Mouse (Mus musculus): ENCODE measurements around the gene Col13a1. TPM values are rescaled to one million over a fixed set of nuclear protein-coding genes. Genes with fewer than 3 reads are reported as not detected.

The Col13a1 gene
- polyA plus RNA-seq, 2 experiments: 5.5 to 10.2 TPM

- Histone ChIP-seq H3K4me3 (replicated peaks; ENCODE audit: low read length) (no peak overlapping the region), H3K4me1 (ENCODE audit: control insufficient read depth, insufficient read depth, low read length) (peaks cover 53% of the 10 kb centered on the region), H3K27me3 (ENCODE audit: control insufficient read depth, insufficient read depth, low read length) (no peaks in the 10 kb centered on the region), H3K9ac (ENCODE audit: low read depth, low read length, severe bottlenecking) (no peak overlapping the region), H3K9me3 (ENCODE audit: control insufficient read depth, low read length) (no peaks in the 10 kb centered on the region), H3K36me3 (ENCODE audit: control insufficient read depth, insufficient read depth, low read length) (no peaks in the 10 kb centered on the region), H3K27ac (replicated peaks; ENCODE audit: low read depth, low read length) (no peak overlapping the region), H3K4me2 (replicated peaks; ENCODE audit: low read depth, low read length, severe bottlenecking) (no peak overlapping the region)
- TF ChIP-seq POLR2A (IDR thresholded peaks at IDR 0.05; ENCODE audit: borderline replicate concordance, extremely low read depth, insufficient read depth, insufficient read length): no peak
- DNase-seq (ENCODE audit: low spot score): no peak
- 63% methylated on average over 4 of the region's 4 CpGs for WGBS
- ATAC-seq (ENCODE audit: low FRiP score, low read depth): no peak
These were observed 149.9 kb downstream of the Col13a1 start for GRCm38 (mm10) chr10:61829046-61829445.

DNA sequence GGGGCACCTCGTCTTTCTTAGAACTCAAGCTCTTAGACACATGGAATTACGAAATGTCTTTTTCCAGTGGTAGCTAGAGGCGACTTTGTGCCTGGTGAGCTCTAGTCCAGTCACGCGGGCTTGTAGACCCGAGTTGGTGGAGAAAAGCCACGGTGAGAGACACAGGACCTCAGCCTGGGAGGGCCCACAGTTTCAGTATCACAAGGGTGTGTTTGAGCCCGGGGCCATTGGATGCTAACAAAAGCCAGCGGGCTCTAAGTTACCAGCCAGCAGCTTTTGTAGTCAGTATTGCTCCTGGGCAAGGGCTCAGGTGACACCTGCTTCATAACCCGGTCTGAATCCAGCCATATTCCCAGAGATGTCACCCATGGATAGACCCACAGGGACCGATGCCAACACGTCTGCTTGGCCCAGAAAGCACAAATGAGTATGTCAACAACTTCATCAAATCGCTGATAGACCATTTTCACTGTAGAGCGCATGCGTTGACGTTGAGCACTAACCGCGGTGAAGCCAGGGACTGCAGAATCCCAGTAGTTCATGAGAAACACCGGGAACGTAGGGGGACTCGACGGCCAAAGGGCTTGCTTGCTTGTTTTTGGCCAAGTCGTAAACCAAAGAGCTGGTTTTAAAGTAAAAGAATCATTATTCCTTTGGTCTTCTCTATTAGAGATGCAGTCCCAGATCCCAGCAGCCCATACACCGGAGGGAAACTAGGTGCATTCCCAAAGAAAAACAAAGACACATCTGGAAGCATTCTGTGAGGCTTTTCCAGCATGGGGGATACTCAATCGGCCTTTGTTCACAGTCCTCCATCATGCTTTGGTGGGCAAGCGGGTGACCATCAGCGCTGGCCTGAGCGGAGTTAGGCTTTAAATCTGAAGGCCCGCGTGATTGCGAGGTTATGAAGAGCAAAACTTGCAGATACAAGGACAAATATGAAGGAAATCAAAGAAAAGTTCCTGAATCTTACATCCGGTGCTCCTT, 150.7 kb downstream of the Col13a1 start:
- H3K27ac ChIP-seq (replicated peaks; ENCODE audit: low read depth, low read length): no peak overlapping the region
- ATAC-seq (ENCODE audit: low FRiP score, low read depth) (no peak), DNase-seq (ENCODE audit: low spot score) (no peak)
- no peak overlapping the region for H3K4me3 ChIP-seq (replicated peaks; ENCODE audit: low read length)
- H3K36me3 ChIP-seq (ENCODE audit: control insufficient read depth, insufficient read depth, low read length): no peaks in the 10 kb centered on the region
- no peaks in the 10 kb centered on the region for H3K27me3 ChIP-seq (ENCODE audit: control insufficient read depth, insufficient read depth, low read length)
- H3K4me1 ChIP-seq (ENCODE audit: control insufficient read depth, insufficient read depth, low read length): peaks cover 58% of the 10 kb centered on the region
- no peaks in the 10 kb centered on the region for H3K9me3 ChIP-seq (ENCODE audit: control insufficient read depth, low read length)
- WGBS: 81% methylated on average over 32 of the region's 32 CpGs
- TF ChIP-seq POLR2A (IDR thresholded peaks at IDR 0.05; ENCODE audit: borderline replicate concordance, extremely low read depth, insufficient read depth, insufficient read length): no peak
- no peak overlapping the region for H3K4me2 ChIP-seq (replicated peaks; ENCODE audit: low read depth, low read length, severe bottlenecking)
- no peak overlapping the region for H3K9ac ChIP-seq (ENCODE audit: low read depth, low read length, severe bottlenecking)

GRCm38 (mm10) chr10:61826753-61827435, 152.0 kb downstream of the Col13a1 start:
- no peak overlapping the region for H3K9ac ChIP-seq (ENCODE audit: low read depth, low read length, severe bottlenecking)
- no peak for DNase-seq (ENCODE audit: low spot score)

GRCm38 (mm10) chr10:61825979-61826752, 152.7 kb downstream of the Col13a1 start:
- no peak overlapping the region for H3K4me2 ChIP-seq (replicated peaks; ENCODE audit: low read depth, low read length, severe bottlenecking)
- peak overlapping the region; percentile 9; the same call in 1 of the 2 replicates for H3K27ac ChIP-seq (replicated peaks; ENCODE audit: low read depth, low read length)
- H3K4me3 ChIP-seq (replicated peaks; ENCODE audit: low read length): no peak overlapping the region
- TF ChIP-seq POLR2A (IDR thresholded peaks at IDR 0.05; ENCODE audit: borderline replicate concordance, extremely low read depth, insufficient read depth, insufficient read length): no peak
- H3K36me3 ChIP-seq (ENCODE audit: control insufficient read depth, insufficient read depth, low read length): no peaks in the 10 kb centered on the region
- H3K27me3 ChIP-seq (ENCODE audit: control insufficient read depth, insufficient read depth, low read length): no peaks in the 10 kb centered on the region
- no peaks in the 10 kb centered on the region for H3K9me3 ChIP-seq (ENCODE audit: control insufficient read depth, low read length)
- H3K4me1 ChIP-seq (ENCODE audit: control insufficient read depth, insufficient read depth, low read length): peaks cover 52% of the 10 kb centered on the region
- 46% methylated on average over 13 of the region's 13 CpGs for WGBS
- no peak overlapping the region for H3K9ac ChIP-seq (ENCODE audit: low read depth, low read length, severe bottlenecking)
- DNase-seq (ENCODE audit: low spot score) (no peak), ATAC-seq (ENCODE audit: low FRiP score, low read depth) (no peak)

More at GRCm38 (mm10) chr10:61826753-61827435, 152.0 kb downstream of the Col13a1 start:
- H3K36me3 ChIP-seq (ENCODE audit: control insufficient read depth, insufficient read depth, low read length): no peaks in the 10 kb centered on the region
- no peak overlapping the region for H3K4me2 ChIP-seq (replicated peaks; ENCODE audit: low read depth, low read length, severe bottlenecking)
- H3K9me3 ChIP-seq (ENCODE audit: control insufficient read depth, low read length): no peaks in the 10 kb centered on the region
- H3K27ac ChIP-seq (replicated peaks; ENCODE audit: low read depth, low read length): peak overlapping the region; percentile 39
- TF ChIP-seq POLR2A (IDR thresholded peaks at IDR 0.05; ENCODE audit: borderline replicate concordance, extremely low read depth, insufficient read depth, insufficient read length): no peak
- peaks cover 58% of the 10 kb centered on the region for H3K4me1 ChIP-seq (ENCODE audit: control insufficient read depth, insufficient read depth, low read length)
- ATAC-seq (ENCODE audit: low FRiP score, low read depth): no peak
- no peak overlapping the region for H3K4me3 ChIP-seq (replicated peaks; ENCODE audit: low read length)
- 24% methylated on average over 16 of the region's 16 CpGs for WGBS
- no peaks in the 10 kb centered on the region for H3K27me3 ChIP-seq (ENCODE audit: control insufficient read depth, insufficient read depth, low read length)

GRCm38 (mm10) chr10:61825536-61825935, 153.4 kb downstream of the Col13a1 start:
- Histone ChIP-seq H3K36me3 (ENCODE audit: control insufficient read depth, insufficient read depth, low read length) (no peaks in the 10 kb centered on the region), H3K27ac (replicated peaks; ENCODE audit: low read depth, low read length) (peak overlapping the region; percentile 44; the same call in 1 of the 2 replicates), H3K4me1 (ENCODE audit: control insufficient read depth, insufficient read depth, low read length) (peaks cover 46% of the 10 kb centered on the region), H3K9ac (ENCODE audit: low read depth, low read length, severe bottlenecking) (no peak overlapping the region), H3K4me2 (replicated peaks; ENCODE audit: low read depth, low read length, severe bottlenecking) (no peak overlapping the region), H3K9me3 (ENCODE audit: control insufficient read depth, low read length) (no peaks in the 10 kb centered on the region), H3K4me3 (replicated peaks; ENCODE audit: low read length) (no peak overlapping the region), H3K27me3 (ENCODE audit: control insufficient read depth, insufficient read depth, low read length) (no peaks in the 10 kb centered on the region)
- no peak for TF ChIP-seq POLR2A (IDR thresholded peaks at IDR 0.05; ENCODE audit: borderline replicate concordance, extremely low read depth, insufficient read depth, insufficient read length)
- ATAC-seq (ENCODE audit: low FRiP score, low read depth) (no peak; the same call in 1 of the 2 replicates), DNase-seq (ENCODE audit: low spot score) (peak; percentile 35)
- 20% methylated on average over 5 of the region's 5 CpGs for WGBS

All from limb, embryonic 14.5 days (tissue).